Mouse (Mus musculus): ENCODE results near the gene Smok3c. TPM values are rescaled to one million over a fixed set of nuclear protein-coding genes. Genes with fewer than 3 reads are reported as not detected.
"Not testable (repeated sequence)": the region's sequence is repeated elsewhere in the genome, so short reads cannot be mapped to it uniquely, and the experiment has no call there.

The Smok3c gene
- polyA plus RNA-seq (2012), result not detected in 2 replicates

DNA sequence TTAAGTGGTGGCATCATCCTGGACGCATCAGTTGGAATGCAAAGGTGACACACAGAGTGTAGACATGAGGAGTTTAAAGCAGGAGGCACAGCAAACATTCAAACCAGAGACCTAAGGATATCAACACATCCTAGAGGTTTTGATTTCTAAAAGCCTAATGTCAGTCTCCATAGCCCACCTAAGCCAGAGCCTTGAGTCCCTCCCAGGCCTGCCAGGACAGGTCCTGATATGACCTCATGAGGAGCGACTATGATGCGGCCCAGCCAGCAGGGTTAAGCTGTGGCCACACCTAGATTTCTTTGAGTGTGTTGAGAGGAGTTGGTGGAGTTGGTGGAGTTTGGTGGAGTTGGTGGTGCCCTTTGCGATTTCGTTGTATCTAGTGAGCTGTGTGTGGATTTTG lies at the start of gene Smok3c:
TSS of gene Smok3c (plus strand) at position 301 of the 400 bp plus-strand sequence.
- not testable (repeated sequence) for TF ChIP-seq GATA1 (IDR thresholded peaks at IDR 0.05; ENCODE audit: low read length)

DNA sequence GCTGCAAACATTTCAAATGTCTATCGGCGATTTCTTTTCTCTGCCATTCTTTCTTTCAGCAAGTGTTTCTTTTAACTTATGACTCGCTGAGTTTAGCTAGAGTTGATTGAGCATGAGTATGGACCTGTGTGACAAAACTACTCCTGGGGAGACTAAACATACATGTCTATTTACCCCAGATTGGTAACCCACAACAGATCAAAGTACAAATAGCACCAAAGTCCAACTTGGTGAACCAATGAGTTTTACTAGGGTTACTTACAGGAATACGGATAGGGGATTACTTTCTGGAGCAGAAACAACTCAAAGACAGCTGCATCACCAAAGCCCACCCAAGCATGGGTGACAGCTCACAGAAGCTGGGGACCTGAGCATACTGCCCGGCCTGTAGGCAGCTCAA lies 43.6 kb upstream of the Smok3c start:
- TF ChIP-seq GATA1 (IDR thresholded peaks at IDR 0.05; ENCODE audit: low read length), result no peak

DNA sequence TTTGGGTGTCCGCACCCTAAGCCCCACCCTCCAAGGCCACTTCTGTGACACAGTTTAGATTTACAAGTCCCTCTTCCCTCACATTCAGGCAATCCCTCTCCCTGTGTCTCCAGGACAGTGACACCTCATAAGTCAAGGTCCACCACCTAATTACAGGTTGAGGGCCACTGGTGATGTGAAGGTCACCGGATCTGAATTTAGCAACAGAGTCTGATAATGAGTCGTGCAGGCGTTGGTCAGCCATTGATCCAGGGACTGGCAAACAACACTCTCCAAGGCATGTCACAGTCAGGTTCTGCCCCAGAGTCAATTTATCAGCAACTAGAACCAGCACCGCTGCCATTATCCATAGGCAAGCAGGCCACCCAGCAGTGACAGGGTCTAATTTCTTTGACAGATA lies 40.6 kb upstream of the Smok3c start:
- TF ChIP-seq GATA1 (IDR thresholded peaks at IDR 0.05; ENCODE audit: low read length), result no peak

DNA sequence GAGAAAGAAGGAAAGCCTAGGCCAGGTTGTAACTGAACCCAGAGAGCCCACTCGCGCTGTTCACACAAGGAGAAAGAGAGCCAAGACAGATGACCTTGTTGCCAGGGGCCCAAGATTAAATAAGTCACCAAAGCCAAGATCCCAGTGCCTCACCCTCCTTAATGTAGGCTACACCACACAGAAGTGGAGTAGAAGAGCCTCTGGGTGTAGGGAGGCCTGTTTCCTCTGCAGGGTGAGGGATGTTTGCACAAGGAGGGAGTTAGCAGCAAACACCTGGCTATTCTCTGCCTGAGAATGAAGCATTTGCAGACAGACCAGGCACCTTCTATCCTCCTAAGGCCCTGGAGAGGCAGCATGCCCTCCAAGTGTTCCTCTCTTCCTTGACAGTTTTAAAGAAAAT lies 36.5 kb upstream of the Smok3c start:
- TF ChIP-seq GATA1 (IDR thresholded peaks at IDR 0.05; ENCODE audit: low read length), result no peak

DNA sequence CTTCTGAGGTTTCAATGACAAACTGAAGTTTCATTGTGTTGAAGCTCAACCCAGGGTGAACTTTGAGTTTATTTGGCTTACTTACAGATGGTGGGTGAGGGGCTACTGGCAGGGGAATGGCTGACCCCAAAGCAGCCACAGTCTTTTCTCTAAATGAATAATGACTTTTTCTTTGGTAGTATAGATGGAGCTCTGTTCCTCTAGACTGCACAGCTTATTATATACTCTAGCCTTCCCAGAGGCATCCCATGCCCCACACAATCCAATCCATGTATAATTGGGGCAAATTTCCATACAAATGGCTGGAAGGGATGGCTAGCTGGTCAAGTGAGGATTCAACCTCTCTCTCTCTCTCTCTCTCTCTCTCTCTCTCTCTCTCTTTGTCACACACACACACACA lies 36.0 kb upstream of the Smok3c start:
- no peak for TF ChIP-seq GATA1 (IDR thresholded peaks at IDR 0.05; ENCODE audit: low read length)

DNA sequence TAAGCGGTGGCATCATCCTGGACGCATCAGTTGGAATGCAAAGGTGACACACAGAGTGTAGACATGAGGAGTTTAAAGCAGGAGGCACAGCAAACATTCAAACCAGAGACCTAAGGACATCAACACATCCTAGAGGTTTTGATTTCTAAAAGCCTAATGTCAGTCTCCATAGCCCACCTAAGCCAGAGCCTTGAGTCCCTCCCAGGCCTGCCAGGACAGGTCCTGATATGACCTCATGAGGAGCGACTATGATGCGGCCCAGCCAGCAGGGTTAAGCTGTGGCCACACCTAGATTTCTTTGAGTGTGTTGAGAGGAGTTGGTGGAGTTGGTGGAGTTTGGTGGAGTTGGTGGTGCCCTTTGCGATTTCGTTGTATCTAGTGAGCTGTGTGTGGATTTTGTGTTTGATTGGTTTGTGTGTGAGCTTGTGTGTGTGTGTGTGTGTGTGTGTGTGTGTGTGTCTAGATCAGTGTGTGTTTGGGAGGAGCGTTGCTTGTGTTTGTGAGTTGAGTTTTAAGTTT lies 32.0 kb upstream of the Smok3c start, which contains the start of the genes Smok3a and Smok3b:
TSS of gene Smok3a (plus strand) at position 301 of the 519 bp plus-strand sequence.
TSS of gene Smok3b (plus strand) at position 469 of the 519 bp plus-strand sequence.
- not testable (repeated sequence) for TF ChIP-seq GATA1 (IDR thresholded peaks at IDR 0.05; ENCODE audit: low read length)

DNA sequence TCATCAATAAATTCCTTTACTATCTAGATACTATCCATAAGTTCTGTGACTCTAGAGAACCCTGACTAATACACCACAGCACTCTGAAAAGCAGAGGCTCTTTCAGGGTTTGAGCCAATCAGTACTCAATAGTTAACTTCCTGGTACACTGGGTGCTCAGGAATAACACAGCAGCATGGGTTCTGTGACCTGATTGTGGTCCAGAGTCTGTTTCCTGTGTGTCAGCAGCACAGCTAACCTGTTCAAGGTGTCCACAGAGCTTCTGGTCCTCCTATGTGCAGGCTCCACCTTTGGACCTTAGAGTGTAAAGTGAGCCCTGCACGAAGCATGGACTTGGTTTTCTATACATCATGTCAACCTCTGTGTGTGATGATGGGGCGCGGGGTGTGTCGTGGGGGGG lies 20.8 kb downstream of the Smok3c start:
- TF ChIP-seq GATA1 (IDR thresholded peaks at IDR 0.05; ENCODE audit: low read length), result no peak

DNA sequence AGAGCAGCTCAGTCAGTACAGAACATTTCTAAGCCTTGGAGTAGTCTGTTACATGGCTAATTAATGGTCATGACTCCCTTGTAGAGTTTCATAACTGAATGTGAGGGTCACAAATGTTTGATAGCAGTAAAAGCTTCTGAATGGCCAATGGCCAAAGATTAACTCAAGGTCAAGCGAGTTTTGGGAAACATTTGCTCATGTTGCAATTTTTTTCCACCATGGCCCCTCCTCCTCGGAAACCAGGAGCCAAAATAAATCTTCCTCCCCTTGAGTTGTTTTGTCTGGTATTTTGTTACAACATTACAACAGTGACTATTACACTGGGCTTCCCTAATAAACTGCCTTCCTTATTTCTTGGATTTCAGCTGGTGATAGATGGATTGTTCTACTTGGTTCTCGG lies 22.7 kb downstream of the Smok3c start:
- no peak for TF ChIP-seq GATA1 (IDR thresholded peaks at IDR 0.05; ENCODE audit: low read length)

DNA sequence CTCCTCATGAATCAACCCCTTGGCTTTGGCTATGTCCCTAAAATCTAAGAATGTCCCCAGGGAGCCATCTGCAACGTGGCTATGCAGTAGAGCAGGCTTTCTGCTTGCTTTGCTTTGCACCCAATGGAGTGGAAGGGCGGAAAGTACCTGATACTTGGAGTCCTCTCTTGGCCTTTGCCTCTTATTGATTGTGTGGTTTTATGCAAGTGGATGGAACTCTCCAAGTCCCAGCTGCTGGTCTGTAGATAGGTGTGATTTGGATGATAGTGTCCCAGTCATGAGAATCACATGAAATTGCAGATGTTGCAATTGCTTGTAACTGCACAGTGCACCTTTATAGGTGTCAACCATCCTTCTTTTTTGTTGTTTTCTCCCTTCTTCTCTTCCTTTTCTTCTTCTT lies 23.2 kb downstream of the Smok3c start:
- TF ChIP-seq GATA1 (IDR thresholded peaks at IDR 0.05; ENCODE audit: low read length), result no peak

DNA sequence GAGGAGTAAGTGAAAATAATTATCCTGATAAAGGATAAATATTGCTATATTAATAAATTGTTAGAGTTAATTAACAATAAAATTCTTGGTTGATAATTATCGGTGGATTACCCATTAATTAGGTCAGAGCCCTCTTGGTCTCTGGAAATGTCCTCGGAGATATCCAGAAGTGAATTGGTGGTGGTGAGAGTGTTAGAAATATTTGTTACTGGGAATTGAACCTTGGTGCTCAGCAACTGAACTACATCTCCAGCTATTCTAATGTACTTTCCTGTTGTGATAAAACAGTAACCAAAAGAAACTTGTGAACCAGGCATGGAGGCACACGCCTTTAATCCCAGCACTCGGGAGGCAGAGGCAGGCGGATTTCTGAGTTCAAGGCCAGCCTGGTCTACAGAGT lies 27.5 kb downstream of the Smok3c start:
- no peak for TF ChIP-seq GATA1 (IDR thresholded peaks at IDR 0.05; ENCODE audit: low read length)

DNA sequence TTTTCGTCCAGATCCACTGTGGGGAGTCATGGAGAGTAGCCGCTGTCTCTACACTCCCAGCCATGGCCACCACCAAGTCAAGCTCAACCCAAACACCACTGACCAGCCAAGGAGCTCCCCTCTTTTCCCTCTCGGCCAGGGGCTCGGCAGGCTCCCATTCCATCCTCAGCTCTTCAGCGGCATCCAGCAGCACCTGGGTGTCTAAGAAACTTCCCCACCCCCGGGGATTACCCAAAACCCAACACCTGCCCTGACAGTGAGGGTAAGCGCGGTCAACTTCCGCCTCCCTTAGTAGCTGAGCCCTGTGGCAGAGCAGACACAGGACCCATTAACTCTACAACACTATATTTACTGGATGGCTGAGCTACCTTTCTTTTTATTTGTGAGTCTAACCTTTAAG lies 28.5 kb downstream of the Smok3c start:
- TF ChIP-seq GATA1 (IDR thresholded peaks at IDR 0.05; ENCODE audit: low read length), result no peak

DNA sequence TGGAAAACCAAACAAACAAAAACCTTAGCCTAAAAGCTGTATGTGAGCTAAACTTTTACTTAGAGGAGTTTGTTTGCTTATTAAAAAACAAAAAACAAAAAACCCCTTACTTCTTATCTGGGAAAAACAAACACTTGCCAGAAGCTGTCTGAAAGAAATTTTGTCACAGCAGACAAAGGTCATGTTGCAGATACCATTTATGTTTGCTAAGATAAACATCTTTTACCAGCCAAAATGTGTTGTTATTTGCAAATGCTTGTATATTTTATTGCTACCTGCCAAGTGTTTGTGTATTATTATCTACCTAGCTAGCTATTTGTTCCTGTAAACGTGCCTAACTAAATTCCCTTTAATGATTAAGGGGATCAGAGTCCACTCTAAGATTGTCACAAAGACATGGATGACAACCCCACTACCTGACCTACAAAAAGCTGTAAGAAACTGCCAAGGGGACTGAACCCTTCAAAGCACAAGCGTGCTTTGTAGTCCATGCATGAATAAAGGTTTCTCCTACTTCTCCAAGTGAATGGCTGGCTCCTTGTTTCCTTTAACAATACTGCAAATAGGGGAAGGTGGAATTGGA lies 30.4 kb downstream of the Smok3c start:
- no peak for TF ChIP-seq GATA1 (IDR thresholded peaks at IDR 0.05; ENCODE audit: low read length)

DNA sequence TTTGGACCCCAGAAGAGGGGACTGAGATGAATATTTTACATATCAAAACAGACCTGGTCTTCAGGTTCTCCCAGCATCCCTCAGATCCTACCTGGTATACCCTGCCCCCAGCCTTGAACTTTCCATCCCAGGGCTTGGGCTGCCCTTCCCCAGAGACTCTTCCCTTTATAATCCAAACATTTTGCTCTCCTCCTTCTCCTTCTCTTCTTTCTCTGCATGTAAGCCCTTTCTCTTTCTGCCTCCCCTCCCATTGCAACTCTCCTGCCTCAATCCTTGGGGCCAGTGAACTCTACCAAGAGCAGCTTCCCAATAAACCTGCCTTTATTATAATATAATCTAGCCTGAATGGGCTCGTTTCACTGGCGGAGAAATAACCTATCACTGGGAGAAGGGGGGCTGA lies 30.9 kb downstream of the Smok3c start:
- TF ChIP-seq GATA1 (IDR thresholded peaks at IDR 0.05; ENCODE audit: low read length), result no peak

DNA sequence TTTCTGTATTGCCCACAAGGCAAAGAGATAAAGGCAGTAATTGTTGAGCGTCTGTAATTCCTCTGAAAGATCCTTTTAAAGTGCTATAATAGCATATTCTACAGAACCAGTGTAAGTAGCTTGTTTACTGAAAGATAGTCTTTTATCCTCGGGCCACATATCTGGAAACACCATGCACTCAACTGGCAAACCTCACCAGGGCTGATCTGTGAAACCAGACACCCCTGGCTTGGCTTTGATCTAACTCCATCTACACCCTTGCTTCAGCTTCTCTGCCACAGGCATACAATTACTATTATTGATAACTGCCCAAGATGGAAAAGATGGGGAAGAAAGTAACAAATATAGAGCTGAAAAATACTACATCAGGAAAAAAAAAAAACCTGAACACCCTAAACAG lies 31.5 kb downstream of the Smok3c start:
- TF ChIP-seq GATA1 (IDR thresholded peaks at IDR 0.05; ENCODE audit: low read length), result no peak

DNA sequence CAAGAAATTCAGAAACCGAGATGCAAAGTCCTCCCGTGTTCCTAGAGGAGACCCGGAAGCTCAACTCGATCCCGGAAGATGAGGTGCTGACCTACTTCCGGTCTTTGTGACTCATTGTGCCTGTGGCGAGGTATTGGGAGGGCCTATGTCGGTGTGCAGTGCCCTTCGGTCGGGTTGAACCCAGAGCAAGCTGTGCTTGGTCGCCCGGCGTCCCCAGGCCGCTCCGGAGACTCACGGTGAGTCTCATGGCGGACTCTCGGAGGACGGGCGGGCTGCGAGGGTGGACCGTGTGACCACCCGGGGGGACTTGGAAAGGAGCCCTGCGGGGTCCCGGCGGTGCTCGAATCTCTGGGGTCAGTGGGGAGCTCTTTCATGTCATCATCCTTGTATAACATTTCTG lies 32.0 kb downstream of the Smok3c start, which contains the start of gene Zkscan1:
TSS of gene Zkscan1 (plus strand) at position 89 of the 400 bp plus-strand sequence.
- no peak for TF ChIP-seq GATA1 (IDR thresholded peaks at IDR 0.05; ENCODE audit: low read length)

DNA sequence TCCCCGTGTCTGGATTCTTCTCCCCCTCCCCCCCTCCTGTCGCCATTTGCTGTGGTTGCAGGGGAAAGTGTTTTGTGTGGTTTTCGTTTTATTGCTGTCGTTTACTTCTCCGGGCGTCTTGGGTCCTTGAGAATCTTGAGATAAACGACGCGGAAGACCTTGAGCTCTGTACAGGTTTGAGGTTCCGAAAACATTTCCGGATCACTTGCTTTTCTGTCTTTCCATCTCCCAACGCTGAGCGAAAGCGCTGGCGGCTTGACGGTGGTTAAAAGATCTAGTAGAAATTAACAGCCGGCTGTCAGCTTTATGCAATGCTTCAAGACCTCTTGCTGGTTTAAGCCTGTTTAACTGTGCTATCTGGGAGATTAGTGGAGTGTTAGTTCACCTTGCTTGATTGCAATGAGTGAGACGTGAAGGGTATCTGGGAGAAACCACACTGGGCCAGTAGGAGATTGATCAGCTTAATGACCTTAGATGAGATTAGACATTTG lies 32.5 kb downstream of the Smok3c start:
- TF ChIP-seq GATA1 (IDR thresholded peaks at IDR 0.05; ENCODE audit: low read length), result no peak

DNA sequence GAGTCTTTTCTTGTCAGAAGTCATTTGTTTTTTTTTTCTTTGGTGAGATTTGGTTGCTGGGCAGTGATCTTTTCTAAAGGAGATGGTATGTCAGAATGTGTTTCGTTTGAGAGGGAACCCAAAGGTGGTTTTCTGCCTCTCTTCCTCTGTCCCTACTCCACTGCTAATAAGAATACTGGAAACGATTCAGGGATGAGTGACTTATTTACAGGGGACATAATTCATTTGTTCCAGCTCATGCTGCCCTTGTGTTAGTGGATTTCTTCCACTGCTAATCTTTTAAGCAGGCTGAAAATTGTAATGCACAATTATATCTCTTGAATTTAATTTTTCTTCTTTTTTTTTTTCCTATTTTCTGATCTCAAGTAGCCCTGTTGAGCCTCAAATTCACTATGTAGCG lies 33.8 kb downstream of the Smok3c start:
- TF ChIP-seq GATA1 (IDR thresholded peaks at IDR 0.05; ENCODE audit: low read length), result no peak

Data from G1E-ER4 (cell line).